Comparison of ENCODE assay signal across 8 mouse cellular contexts in the genomic region with DNA sequence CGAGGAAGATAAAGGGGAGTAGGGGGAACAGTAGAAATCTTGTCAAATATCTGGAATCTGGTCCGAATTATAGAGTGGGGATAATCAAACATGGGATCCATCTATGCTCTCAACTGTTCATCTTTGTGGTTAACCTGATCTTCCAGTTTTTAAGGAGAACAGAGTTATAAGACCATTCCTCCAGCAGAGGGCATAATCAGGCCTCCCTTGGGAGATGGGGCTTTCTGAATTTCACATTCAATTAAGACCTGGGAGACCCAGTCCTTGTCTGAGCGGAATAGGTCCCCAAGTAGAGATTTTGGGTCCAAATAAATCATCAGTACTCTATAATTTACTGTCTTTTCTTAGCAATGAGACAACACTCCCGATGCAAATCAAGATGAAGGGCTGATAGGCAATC.
DNase-seq lines count a peak whose midpoint lies in the region; ATAC-seq and TF ChIP-seq lines count a peak whose summit lies in the region.
"Had no signal": no experiment of that assay in that cellular context is flagged by ENCODE, and none has a peak within 500 bp of the region (broad histone marks: within the 10 kb centered on the region; RNA-seq: fewer than 3 reads in every experiment).

No protein-coding gene starts in this region.

- H3K27me3 ChIP-seq in intestine, postnatal 0 days (replicated peaks; ENCODE audit: control insufficient read depth, insufficient read depth, low read length), result no peaks in the 10 kb centered on the region
- no peaks in the 10 kb centered on the region for H3K27me3 ChIP-seq in intestine, embryonic 15.5 days (replicated peaks)

- H3K27ac ChIP-seq in intestine, postnatal 0 days (ENCODE audit: low read depth, low read length), result no peak overlapping the region
- H3K27ac ChIP-seq in intestine, embryonic 15.5 days, result no peak overlapping the region

- no peak overlapping the region for H3K4me3 ChIP-seq in intestine, postnatal 0 days (ENCODE audit: low read depth, low read length)
- H3K4me3 ChIP-seq in intestine, embryonic 15.5 days (replicated peaks), result no peak overlapping the region

- no peaks in the 10 kb centered on the region for H3K36me3 ChIP-seq in intestine, postnatal 0 days (ENCODE audit: control insufficient read depth, insufficient read depth)
- H3K36me3 ChIP-seq in intestine, embryonic 15.5 days, result no peaks in the 10 kb centered on the region

- no peaks in the 10 kb centered on the region for H3K4me1 ChIP-seq in intestine, postnatal 0 days (replicated peaks; ENCODE audit: control insufficient read depth, insufficient read depth, low read length)
- H3K4me1 ChIP-seq in intestine, embryonic 15.5 days (replicated peaks), result no peaks in the 10 kb centered on the region

- DNase-seq in ES-CJ7 (ENCODE audit: low read depth, low spot score) (peak; percentile 59), adipocyte (ENCODE audit: low spot score) (peak; percentile 3)
- DNase-seq in left cerebral cortex, adult 18-20 months (ENCODE audit: low spot score in 2 of 2), result peak; percentile 11 to 31
- DNase-seq in c-Kit-positive CD71-positive TER-119-positive erythroid progenitor cells, embryonic 14.5 days (ENCODE audit: low spot score), result no peak
- DNase-seq: liver had no signal

- no peak for ATAC-seq in intestine, postnatal 0 days
- ATAC-seq in intestine, embryonic 15.5 days, result no peak
- ATAC-seq in erythroid progenitor cell, adult 5-6 weeks (replicated peaks; ENCODE audit: low FRiP score, poor library complexity, severe bottlenecking), result no peak

- 52% methylated on average over 4 of the region's 4 CpGs for WGBS in intestine, postnatal 0 days
- whole genome bisulfite sequencing in intestine, embryonic 15.5 days, result 50% methylated on average over 4 of the region's 4 CpGs

- peak; percentile 56 for TF ChIP-seq CTCF in intestine, postnatal 0 days (IDR thresholded peaks at IDR 0.05; ENCODE audit: low read depth)

- H3K9ac ChIP-seq in intestine, postnatal 0 days (ENCODE audit: low read depth, low read length), result no peak overlapping the region
- H3K9ac ChIP-seq in intestine, embryonic 15.5 days, result no peak overlapping the region

- H3K9me3 ChIP-seq in intestine, postnatal 0 days (ENCODE audit: control insufficient read depth), result no peaks in the 10 kb centered on the region
- no peaks in the 10 kb centered on the region for H3K9me3 ChIP-seq in intestine, embryonic 15.5 days

- no peak overlapping the region for H3K4me2 ChIP-seq in intestine, postnatal 0 days (replicated peaks; ENCODE audit: low read depth)
- H3K4me2 ChIP-seq in intestine, embryonic 15.5 days (replicated peaks), result no peak overlapping the region
